Mouse (Mus musculus) megakaryocyte, adult 5-6 weeks (primary cell): ENCODE measurements around the gene Slc2a3. TPM values are rescaled to one million over a fixed set of nuclear protein-coding genes. Genes with fewer than 3 reads are reported as not detected.
A peak's percentile ranks its signal among the peaks of the same experiment; 100 is the strongest.

Experiments used
- ATAC-seq: 2 replicates; pipeline ENCODE4 v1.8.0; 2016; ENCODE audit warnings: mild to moderate bottlenecking, inconsistent platforms; ENCODE audit not compliant: poor library complexity, severe bottlenecking
- total RNA-seq, 2 experiments: library from RNA; stranded (forward) in 1 of 2; stranded (reverse) in 1 of 2; fragments of 153-499, 151-499 nt in 1 of 2; fragments of 221-1000, 200-1000 nt in 1 of 2; gene quantifications; 2 replicates each; pipeline versions ENCODE4 v1.2.3 to v1.2.4; 2015 to 2017

The Slc2a3 gene
- total RNA-seq (2015) (44.5 and 48.4 TPM in 2 replicates), total RNA-seq (2017) (51.4 and 63.5 TPM in 2 replicates)

DNA sequence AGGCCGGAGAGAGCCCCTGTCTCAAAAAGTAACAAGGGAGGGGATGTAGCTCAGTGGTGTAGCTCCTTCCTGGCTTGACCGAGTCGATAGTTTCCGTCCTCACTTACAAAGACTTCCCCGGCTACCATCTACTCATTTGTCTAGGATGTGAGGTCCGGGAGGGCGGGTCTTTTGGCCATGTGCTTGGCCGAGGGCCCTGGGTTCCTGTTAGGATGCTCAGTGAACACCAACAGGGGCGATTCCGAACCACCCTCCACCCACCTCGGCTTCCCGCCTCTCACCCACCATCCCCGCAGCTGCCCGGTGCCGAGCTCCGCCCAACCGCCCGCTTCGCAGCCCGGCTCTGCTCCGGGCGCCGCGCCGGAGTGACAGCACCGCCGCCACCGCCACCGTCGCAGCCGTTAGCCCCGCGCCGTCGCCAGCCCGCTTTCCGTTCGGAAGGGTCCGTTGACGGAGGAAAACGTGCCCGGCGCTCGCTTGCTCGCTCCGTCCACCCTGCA lies at the start of gene Slc2a3:
Gene Slc2a3 (minus strand): TSS at position 340 of the 500 bp plus-strand sequence.
- ATAC-seq, result peak; percentile 54

DNA sequence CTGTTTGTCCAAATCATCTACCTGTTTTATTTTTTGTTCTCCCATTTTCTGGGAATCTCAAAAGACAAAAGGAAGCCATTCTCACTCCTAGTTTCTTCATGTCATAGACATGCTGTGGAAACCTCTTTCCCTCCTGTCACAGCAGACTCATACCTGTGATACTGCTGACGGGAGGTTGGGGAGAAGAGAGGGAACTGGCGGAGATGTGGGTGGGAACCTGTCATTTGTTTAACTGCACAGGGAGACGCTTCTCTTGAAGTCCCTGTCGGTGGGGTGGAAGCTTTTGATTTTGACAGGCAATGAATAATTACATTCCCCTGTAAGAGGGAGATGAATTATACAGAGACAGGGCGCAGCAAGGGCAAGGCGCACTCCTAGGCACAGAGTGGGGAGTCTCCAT lies 42.3 kb upstream of the Slc2a3 start:
- no peak for ATAC-seq

GRCm38 (mm10) chr6:122837539-122837938 lies 36.1 kb upstream of the Slc2a3 start:
- no peak for ATAC-seq

- ATAC-seq, result no peak
These were observed 35.5 kb upstream of the Slc2a3 start for GRCm38 (mm10) chr6:122836974-122837373.

GRCm38 (mm10) chr6:122834365-122834764 lies 32.9 kb upstream of the Slc2a3 start:
- peak; percentile 97 for ATAC-seq

GRCm38 (mm10) chr6:122832880-122833279 lies 31.4 kb upstream of the Slc2a3 start:
- ATAC-seq, result no peak

GRCm38 (mm10) chr6:122828086-122828485 lies 26.6 kb upstream of the Slc2a3 start:
- ATAC-seq, result peak; percentile 64

DNA sequence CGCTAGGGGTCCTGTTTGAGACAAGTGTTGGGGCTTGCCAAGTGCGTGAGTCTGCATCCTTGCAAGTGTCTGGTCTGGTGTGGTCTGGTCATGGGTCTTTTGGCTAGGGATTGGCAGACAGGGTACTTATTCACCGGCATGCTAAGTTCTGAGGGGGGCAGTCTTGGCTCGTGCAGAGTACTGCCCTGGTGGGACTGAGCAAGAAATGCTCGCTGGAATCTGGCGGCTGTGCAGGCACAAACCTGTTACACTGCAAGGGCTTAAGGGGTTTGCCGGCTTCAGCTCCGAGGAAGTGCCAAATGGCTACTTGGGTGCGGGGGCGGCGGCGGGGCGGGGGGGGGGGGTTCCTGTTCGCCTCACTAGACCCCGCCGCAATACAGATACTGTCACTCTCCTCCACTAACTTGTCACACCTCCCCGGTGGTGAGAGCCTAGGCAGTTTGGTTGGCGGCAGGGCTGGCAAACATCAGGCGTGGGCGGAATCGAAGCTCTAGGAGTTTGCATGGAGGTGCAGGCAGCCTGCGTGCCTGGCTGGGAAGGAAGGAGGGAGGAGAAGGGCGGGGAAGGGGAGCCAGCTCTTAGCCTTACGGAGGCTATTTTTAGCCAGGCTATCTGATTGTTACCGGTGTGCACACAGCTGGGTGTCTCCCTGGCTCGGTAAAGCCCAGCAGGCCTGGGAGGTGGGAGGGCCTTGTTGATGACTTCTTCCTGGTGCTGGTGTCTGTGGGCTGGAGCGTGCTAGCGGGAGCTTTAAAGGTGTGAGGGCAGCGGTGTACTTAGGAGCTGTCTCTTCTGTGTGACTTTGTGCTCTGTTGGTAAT lies 24.7 kb upstream of the Slc2a3 start:
- peak; percentile 79 for ATAC-seq

DNA sequence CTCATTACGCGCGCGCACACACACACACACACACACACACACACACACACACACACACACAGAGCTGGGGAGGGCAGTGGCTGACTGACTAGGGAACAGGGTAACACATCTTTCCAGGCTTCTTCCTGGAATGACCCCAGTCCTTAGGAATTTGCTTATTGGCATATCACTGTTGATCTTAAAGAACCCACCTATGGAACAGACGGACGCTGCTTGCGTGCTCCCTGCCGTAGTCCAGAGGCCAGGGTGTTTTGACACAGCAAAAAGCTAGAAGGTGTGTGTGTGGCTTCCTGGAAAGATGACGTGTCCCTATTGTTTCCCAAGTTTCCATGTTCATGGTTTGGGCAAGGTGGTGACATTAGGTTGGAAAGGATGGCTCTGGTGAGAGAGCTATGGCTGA lies 23.7 kb upstream of the Slc2a3 start:
- ATAC-seq, result no peak

GRCm38 (mm10) chr6:122824086-122824485 lies 22.6 kb upstream of the Slc2a3 start:
- no peak for ATAC-seq

- peak; percentile 37 for ATAC-seq
These were observed 20.4 kb upstream of the Slc2a3 start for GRCm38 (mm10) chr6:122821822-122822221.

- ATAC-seq, result peak; percentile 10; the same call in 1 of the 2 replicates
These were observed 19.6 kb upstream of the Slc2a3 start for GRCm38 (mm10) chr6:122820799-122821650.

- peak; percentile 28 for ATAC-seq
These were observed 18.8 kb upstream of the Slc2a3 start for GRCm38 (mm10) chr6:122820071-122820798.

DNA sequence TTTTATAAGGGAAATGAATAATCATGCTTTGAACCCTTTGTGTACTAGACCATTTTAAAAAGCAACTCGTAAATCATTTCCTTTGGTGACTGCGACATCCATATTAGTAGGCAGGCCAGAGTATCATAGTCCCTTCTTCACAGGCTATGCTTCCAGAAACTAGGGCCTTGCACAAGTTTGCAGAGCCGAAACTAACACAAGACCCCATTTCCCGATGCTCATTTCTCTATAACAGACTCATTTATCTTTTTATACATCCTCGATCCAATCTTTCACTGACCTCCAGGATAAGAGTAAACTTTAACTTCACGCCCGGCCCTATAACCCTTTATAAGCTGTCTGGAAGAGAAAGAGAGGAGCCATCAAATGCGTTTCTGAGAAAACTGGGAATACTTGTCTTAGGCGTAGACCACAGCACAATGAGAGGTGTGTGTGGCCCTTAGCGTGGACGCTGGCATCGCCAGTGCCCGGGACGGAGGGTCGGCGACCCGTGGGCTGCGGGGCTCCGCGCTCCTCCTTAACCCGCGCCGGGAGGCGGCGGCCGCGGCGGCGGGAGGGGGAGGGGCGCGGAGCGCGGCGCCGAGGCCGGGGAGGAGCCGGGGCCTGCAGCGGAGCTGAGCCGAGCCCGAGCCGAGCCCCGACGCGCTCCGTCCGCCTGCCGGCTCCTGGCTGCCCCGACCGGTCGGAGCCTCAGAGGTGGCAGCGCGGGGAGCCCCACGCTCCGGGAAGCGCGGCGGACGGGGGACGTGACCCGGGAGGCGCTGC lies 18.0 kb upstream of the Slc2a3 start, which contains the start of gene Foxj2:
Gene Foxj2 (plus strand): TSS at position 609 of the 765 bp plus-strand sequence.
- ATAC-seq, result peak; percentile 85

GRCm38 (mm10) chr6:122813640-122814039 lies 12.2 kb upstream of the Slc2a3 start:
- ATAC-seq, result no peak

- no peak for ATAC-seq
These were observed 11.3 kb upstream of the Slc2a3 start for GRCm38 (mm10) chr6:122812716-122813115.

GRCm38 (mm10) chr6:122811771-122812600 lies 10.5 kb upstream of the Slc2a3 start:
- ATAC-seq, result peak; percentile 43

- peak; percentile 72 for ATAC-seq
These were observed 9.8 kb upstream of the Slc2a3 start for GRCm38 (mm10) chr6:122811280-122811652.
